Mouse (Mus musculus) bone marrow, adult 2 months (tissue): ENCODE measurements around the gene Ptgfrn.

Experiments used
- CTCF ChIP-seq: fragments of 200-500 bp; IDR thresholded peaks from 2 replicates; pipeline ENCODE4 v1.5.1; 2011; ENCODE audit warnings: low read length, control low read depth; ENCODE audit not compliant: control insufficient read depth, insufficient read depth
- POLR2A ChIP-seq: fragments of 200-500 bp; IDR thresholded peaks from 2 replicates; pipeline ENCODE4 v1.6.1; 2011; ENCODE audit warnings: low read depth, mild to moderate bottlenecking, control low read depth, low read length, borderline replicate concordance; ENCODE audit not compliant: control insufficient read depth

DNA sequence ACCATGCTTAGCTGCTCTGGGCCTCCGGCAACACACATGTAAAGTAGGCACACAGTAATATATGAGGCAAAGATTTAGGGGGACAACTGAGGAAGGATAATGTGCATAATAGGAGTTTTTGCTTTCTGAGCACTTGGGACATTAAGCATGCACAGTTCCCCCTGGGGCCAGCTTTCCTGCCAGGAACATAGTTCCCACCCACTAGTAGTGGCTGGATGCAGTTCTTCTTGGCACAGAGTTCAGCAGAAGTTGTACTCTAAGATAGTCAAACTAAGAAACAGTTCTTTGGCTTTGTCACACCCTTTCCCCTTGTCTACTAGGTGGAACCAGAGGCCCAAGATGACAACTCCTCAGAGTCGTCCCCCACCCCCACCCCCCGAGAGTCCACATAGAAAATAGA is 12.4 kb upstream of the Ptgfrn start:
- TF ChIP-seq POLR2A (no peak), CTCF (no peak)
